Mouse (Mus musculus) liver, embryonic 13.5 days (tissue): Measurements from ENCODE around the gene Tas2r116. TPM values are rescaled to one million over a fixed set of nuclear protein-coding genes. Genes with fewer than 3 reads are reported as not detected.

ENCODE experiments used
- ATAC-seq: fragments of 200-750 bp; cut with Nextera tagmentation; 2 replicates; pipeline ENCODE4 v1.8.0; 2017; ENCODE audit warnings: low read depth, mild to moderate bottlenecking, moderate number of reproducible peaks, moderate library complexity
- DNase-seq: peaks from one replicate; pipeline ENCODE4 v3.0.0; 2022
- H3K27ac ChIP-seq: fragments of 300-500 bp; sonication (generic); 2 replicates; pipeline ENCODE4 v1.5.1; 2015; ENCODE audit warnings: moderate library complexity, mild to moderate bottlenecking, inconsistent platforms
- H3K27me3 ChIP-seq: fragments of 300-500 bp; sonication (generic); 2 replicates; pipeline ENCODE4 v1.6.1; 2015; ENCODE audit warnings: mild to moderate bottlenecking, inconsistent platforms
- H3K36me3 ChIP-seq: fragments of 300-500 bp; sonication (generic); 2 replicates; pipeline ENCODE4 v1.6.1; 2015; ENCODE audit warnings: mild to moderate bottlenecking, inconsistent platforms
- H3K4me1 ChIP-seq: fragments of 300-500 bp; sonication (generic); replicated peaks from 2 replicates; pipeline ENCODE4 v1.6.1; 2015; ENCODE audit warnings: inconsistent platforms
- H3K4me2 ChIP-seq: fragments of 300-500 bp; sonication (generic); 2 replicates; pipeline ENCODE4 v1.6.1; 2015; ENCODE audit warnings: inconsistent platforms, mild to moderate bottlenecking, moderate library complexity
- H3K4me3 ChIP-seq: fragments of 300-500 bp; sonication (generic); replicated peaks from 2 replicates; pipeline ENCODE4 v1.5.1; 2015; ENCODE audit warnings: mild to moderate bottlenecking, inconsistent platforms
- H3K9ac ChIP-seq: fragments of 300-500 bp; sonication (generic); 2 replicates; pipeline ENCODE4 v1.6.1; 2015; ENCODE audit warnings: mild to moderate bottlenecking, inconsistent platforms
- H3K9me3 ChIP-seq: fragments of 300-500 bp; sonication (generic); replicated peaks from 2 replicates; pipeline ENCODE4 v1.6.1; 2016; ENCODE audit warnings: inconsistent platforms
- WGBS: fragments of 180-500 bp; shearing (Covaris S2); methylation state at CpG from one replicate; pipeline ENCODE4 v1.1.7; 2015; ENCODE audit not compliant: insufficient replicate concordance; 5-methylcytosine and 5-hydroxymethylcytosine counted together
- polyA plus RNA-seq: library from polyadenylated mRNA; unstranded; fragments of >200 nt; fragmentation: Nextera tagmentation; extraction: Ambion mirVana; gene quantifications from 2 replicates; pipeline ENCODE4 v1.2.1, GENCODE M21; 2015

Gene Tas2r116
- polyA plus RNA-seq, result not detected in 2 replicates

DNA sequence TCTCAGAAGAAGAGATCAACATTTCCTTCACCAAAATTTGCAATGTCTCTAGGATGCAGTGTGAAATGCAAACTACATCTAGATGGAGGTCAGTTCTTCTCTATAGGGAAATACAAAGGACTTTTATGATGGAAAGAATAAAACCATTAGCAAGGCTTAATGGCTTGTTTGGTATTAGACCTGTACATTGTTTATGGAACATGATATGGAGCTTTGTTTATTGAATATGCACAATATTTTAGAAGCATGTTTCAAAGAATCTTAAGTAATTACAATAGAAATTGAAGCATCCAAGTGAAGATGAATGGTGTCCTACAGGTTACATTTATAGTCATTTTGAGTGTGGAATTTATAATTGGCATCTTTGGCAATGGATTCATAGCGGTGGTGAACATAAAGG lies at the start of gene Tas2r116:
Gene Tas2r116, plus strand, starts transcription at position 301 of the 400 bp plus-strand sequence.
- no peak within 1 kb of the TSS for H3K27ac ChIP-seq
- no peak within 1 kb of the TSS for H3K9ac ChIP-seq
- no peak for ATAC-seq
- WGBS, result 42% methylated on average over 1 of the region's 1 CpGs
- no peaks in the 10 kb centered on the region for H3K9me3 ChIP-seq
- H3K36me3 ChIP-seq, result no peaks in the 10 kb centered on the region
- H3K4me2 ChIP-seq, result no peak within 1 kb of the TSS
- DNase-seq, result no peak
- H3K4me3 ChIP-seq, result no peak within 1 kb of the TSS
- H3K27me3 ChIP-seq, result no peaks in the 10 kb centered on the region
- H3K4me1 ChIP-seq, result no peaks in the 10 kb centered on the region

DNA sequence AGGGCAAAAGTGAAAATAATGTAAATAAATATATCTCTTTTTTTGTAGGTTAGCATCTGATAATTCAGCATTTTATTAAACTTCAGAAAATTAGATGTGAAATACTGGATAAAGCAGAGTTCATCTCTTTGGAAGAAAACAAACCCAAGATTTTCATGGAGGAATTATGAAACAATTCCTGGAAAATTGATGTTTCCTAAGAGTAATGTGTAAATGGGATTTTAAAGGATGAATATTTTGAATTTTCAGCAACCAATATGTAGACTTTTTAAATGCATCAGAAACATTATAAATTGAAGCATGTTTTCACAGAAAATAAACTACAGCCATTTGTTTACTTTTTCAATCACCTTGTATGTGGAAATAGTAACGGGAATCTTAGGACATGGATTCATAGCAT lies 8.4 kb upstream of the Tas2r116 start, which contains the start of gene Tas2r123:
Gene Tas2r123, plus strand, starts transcription at position 301 of the 400 bp plus-strand sequence.
- DNase-seq, result no peak
- WGBS, result 48% methylated on average over 1 of the region's 1 CpGs
- no peaks in the 10 kb centered on the region for H3K27me3 ChIP-seq
- ATAC-seq, result no peak
- H3K4me3 ChIP-seq, result no peak within 1 kb of the TSS
- H3K4me1 ChIP-seq, result no peaks in the 10 kb centered on the region
- no peak within 1 kb of the TSS for H3K4me2 ChIP-seq
- H3K9me3 ChIP-seq, result no peaks in the 10 kb centered on the region
- H3K36me3 ChIP-seq, result no peaks in the 10 kb centered on the region
- no peak within 1 kb of the TSS for H3K9ac ChIP-seq
- no peak within 1 kb of the TSS for H3K27ac ChIP-seq

DNA sequence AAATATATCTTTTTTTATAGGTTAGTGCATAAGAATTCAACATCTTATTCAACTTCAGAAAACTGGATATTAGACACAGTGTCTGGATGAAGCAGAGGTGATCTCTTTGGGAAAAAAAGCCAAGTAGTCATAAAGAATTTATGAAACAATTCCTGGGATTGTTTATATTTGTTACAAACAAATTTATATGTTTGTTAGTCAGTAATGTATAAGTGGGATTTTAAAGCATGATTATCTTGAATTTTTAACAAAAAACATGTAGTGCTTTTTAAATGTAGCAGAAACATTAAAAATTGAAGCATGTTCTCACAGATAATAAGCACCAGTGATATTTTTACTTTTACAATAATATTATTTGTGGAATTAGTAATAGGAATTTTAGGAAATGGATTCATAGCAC lies 12.5 kb downstream of the Tas2r116 start, which contains the start of gene Tas2r110:
Gene Tas2r110, plus strand, starts transcription at position 301 of the 400 bp plus-strand sequence.
- no peak for ATAC-seq
- no peak within 1 kb of the TSS for H3K4me2 ChIP-seq
- H3K4me1 ChIP-seq, result no peaks in the 10 kb centered on the region
- no peak within 1 kb of the TSS for H3K9ac ChIP-seq
- no peaks in the 10 kb centered on the region for H3K36me3 ChIP-seq
- H3K27me3 ChIP-seq, result no peaks in the 10 kb centered on the region
- H3K4me3 ChIP-seq, result no peak within 1 kb of the TSS
- H3K27ac ChIP-seq, result no peak within 1 kb of the TSS
- no peak for DNase-seq
- H3K9me3 ChIP-seq, result no peaks in the 10 kb centered on the region

DNA sequence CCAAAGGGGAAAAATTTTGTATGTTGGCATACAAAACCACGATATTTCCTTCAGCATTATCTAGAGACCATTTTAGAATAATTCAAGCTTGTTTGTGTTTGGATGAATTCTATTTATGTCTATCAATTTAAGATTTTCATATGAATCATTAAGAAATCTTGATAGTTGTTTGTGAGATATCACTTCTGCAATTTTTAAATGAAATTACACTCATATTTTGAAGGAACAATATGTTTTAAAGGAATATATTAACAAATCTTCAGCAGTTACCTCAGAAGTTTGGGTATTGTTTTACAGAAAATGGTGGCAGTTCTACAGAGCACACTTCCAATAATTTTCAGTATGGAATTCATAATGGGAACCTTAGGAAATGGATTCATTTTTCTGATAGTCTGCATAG lies 37.5 kb downstream of the Tas2r116 start, which contains the start of gene Tas2r113:
Gene Tas2r113, plus strand, starts transcription at position 301 of the 400 bp plus-strand sequence.
- Histone ChIP-seq H3K9me3 (no peaks in the 10 kb centered on the region), H3K4me2 (no peak within 1 kb of the TSS), H3K4me1 (no peaks in the 10 kb centered on the region), H3K27me3 (no peaks in the 10 kb centered on the region), H3K36me3 (no peaks in the 10 kb centered on the region), H3K27ac (no peak within 1 kb of the TSS), H3K9ac (no peak within 1 kb of the TSS), H3K4me3 (no peak within 1 kb of the TSS)
- WGBS, result 56% methylated on average over 1 of the region's 1 CpGs
- DNase-seq, result no peak
- ATAC-seq, result no peak

Other genes with a start within 250 kb of the Tas2r116 start
- gene A630073D07Rik, start 203.9 kb upstream of the Tas2r116 start, polyA plus RNA-seq, result not detected in 2 replicates
- not detected in 2 replicates for gene Tas2r120, start 198.5 kb upstream of the Tas2r116 start, polyA plus RNA-seq
- not detected in 2 replicates for gene Tas2r121, start 154.4 kb upstream of the Tas2r116 start, polyA plus RNA-seq
- not detected in 2 replicates for gene Tas2r122, start 143.5 kb upstream of the Tas2r116 start, polyA plus RNA-seq
- gene Tas2r115, start 117.4 kb upstream of the Tas2r116 start, polyA plus RNA-seq, result not detected in 2 replicates
- gene Tas2r124, start 100.7 kb upstream of the Tas2r116 start, polyA plus RNA-seq, result not detected in 2 replicates
- gene Tas2r102, start 93.3 kb upstream of the Tas2r116 start, polyA plus RNA-seq, result not detected in 2 replicates
- gene Tas2r136, start 77.3 kb upstream of the Tas2r116 start, polyA plus RNA-seq, result not detected in 2 replicates
- not detected in 2 replicates for gene Tas2r117, start 52.6 kb upstream of the Tas2r116 start, polyA plus RNA-seq
- not detected in 2 replicates for gene Tas2r123, start 8.3 kb upstream of the Tas2r116 start, polyA plus RNA-seq
- not detected in 2 replicates for gene Tas2r110, start 12.6 kb downstream of the Tas2r116 start, polyA plus RNA-seq
- not detected in 2 replicates for gene Tas2r113, start 37.6 kb downstream of the Tas2r116 start, polyA plus RNA-seq
- gene Tas2r125, start 54.2 kb downstream of the Tas2r116 start, polyA plus RNA-seq, result not detected in 2 replicates
- gene Tas2r129, start 95.7 kb downstream of the Tas2r116 start, polyA plus RNA-seq, result not detected in 2 replicates
- not detected in 2 replicates for gene Tas2r131, start 102.5 kb downstream of the Tas2r116 start, polyA plus RNA-seq
- gene Tas2r109, start 125.5 kb downstream of the Tas2r116 start, polyA plus RNA-seq, result not detected in 2 replicates
- not detected in 2 replicates for gene Tas2r103, start 181.7 kb downstream of the Tas2r116 start, polyA plus RNA-seq
- not detected in 2 replicates for gene Tas2r140, start 200.4 kb downstream of the Tas2r116 start, polyA plus RNA-seq
- gene Smim10l1, start 249.5 kb downstream of the Tas2r116 start, polyA plus RNA-seq, result 30.1 and 39.9 TPM in 2 replicates